Mouse (Mus musculus) C2C12 (cell line): Measurements from ENCODE around the gene Ccdc36.

Source experiments
- CEBPB ChIP-seq: IDR thresholded peaks from one replicate; pipeline ENCODE4 v1.6.1; 2011; ENCODE audit warnings: low read depth, mild to moderate bottlenecking, control low read depth, moderate library complexity
- CTCF ChIP-seq: IDR thresholded peaks from one replicate; pipeline ENCODE4 v1.5.1; 2011; ENCODE audit not compliant: control insufficient read depth, insufficient read depth, insufficient read length
- MAX ChIP-seq: IDR thresholded peaks from one replicate; pipeline ENCODE4 v1.6.1; 2011; ENCODE audit warnings: mild to moderate bottlenecking, control low read depth
- MYOG ChIP-seq: IDR thresholded peaks from one replicate; pipeline ENCODE4 v1.6.1; 2011; ENCODE audit not compliant: control insufficient read depth, insufficient read length; ENCODE audit errors: extremely low read depth
- USF1 ChIP-seq: IDR thresholded peaks from one replicate; pipeline ENCODE4 v1.6.1; 2011; ENCODE audit warnings: low read depth, mild to moderate bottlenecking, control low read depth, moderate library complexity

DNA sequence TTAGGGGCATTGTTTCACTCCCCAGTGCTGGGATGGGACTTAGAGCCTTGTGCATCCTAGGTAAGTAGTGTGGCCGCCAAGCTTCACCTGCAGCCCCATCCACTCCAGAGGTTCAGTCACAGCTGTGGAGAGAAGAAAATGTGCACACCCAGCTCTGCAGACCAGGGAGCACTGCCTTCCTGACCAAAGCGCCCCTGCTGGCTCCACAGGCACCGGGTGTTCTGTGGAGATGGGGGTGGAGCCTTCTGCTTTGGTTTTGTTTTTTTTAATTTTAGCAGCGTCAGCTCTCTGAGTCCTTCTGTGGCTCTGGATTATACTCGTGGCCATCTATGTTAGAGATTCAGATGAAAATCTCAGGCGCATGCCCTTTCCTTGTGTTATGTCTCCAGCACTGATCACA, 39.1 kb downstream of the Ccdc36 start:
- no peak for TF ChIP-seq CTCF
- TF ChIP-seq MYOG = no peak
- TF ChIP-seq USF1 = no peak
- no peak for TF ChIP-seq MAX
- TF ChIP-seq CEBPB = no peak
